Mouse (Mus musculus): ENCODE data around the gene Rpl13.

Rpl13 gene

GRCm38 (mm10) chr8:123146390-123146789 lies 44.2 kb downstream of the Rpl13 start:
- no peak for DNase-seq (ENCODE audit: low spot score in 2 of 2)

GRCm38 (mm10) chr8:123150737-123151171 lies 48.6 kb downstream of the Rpl13 start:
- DNase-seq (ENCODE audit: low spot score in 2 of 2): no peak
